Mouse (Mus musculus) cerebellum, adult 2 months (tissue): Measurements from ENCODE around the gene Ttc19.

Experiments
- CTCF ChIP-seq: fragments of 200-500 bp; IDR thresholded peaks from 2 replicates; pipeline ENCODE4 v1.5.1; 2011; ENCODE audit warnings: low read depth, mild to moderate bottlenecking, control low read depth, low read length, moderate library complexity, borderline replicate concordance; ENCODE audit not compliant: insufficient read depth
- POLR2A ChIP-seq: fragments of 200-500 bp; IDR thresholded peaks from 2 replicates; pipeline ENCODE4 v1.6.1; 2011; ENCODE audit warnings: low read length, control low read depth, borderline replicate concordance; ENCODE audit not compliant: insufficient read depth

- TF ChIP-seq CTCF (no peak), POLR2A (no peak)
These were observed 32.6 kb upstream of the Ttc19 start, which contains the start of gene Adora2b for GRCm38 (mm10) chr11:62248401-62249244.
